Mouse (Mus musculus) erythroblast, embryonic 14.5 days (primary cell): ENCODE results near the gene Elavl2.

Experiments used
- GATA1 ChIP-seq: IDR thresholded peaks from 2 replicates; pipeline ENCODE4 v1.6.1; 2012; ENCODE audit warnings: low read length, inconsistent platforms, mixed read lengths
- TAL1 ChIP-seq: IDR thresholded peaks from 3 replicates; pipeline ENCODE4 v1.6.1; 2012; ENCODE audit warnings: low read length, inconsistent platforms, mixed read lengths

- TF ChIP-seq GATA1 (no peak), TAL1 (no peak)
Measured at GRCm38 (mm10) chr4:91375372-91375687, 25.3 kb downstream of the Elavl2 start.
